Mouse (Mus musculus) heart, postnatal 0 days (tissue): ENCODE measurements around the gene Phf1. TPM values are rescaled to one million over a fixed set of nuclear protein-coding genes. Genes with fewer than 3 reads are reported as not detected.
A peak's percentile ranks its signal among the peaks of the same experiment; 100 is the strongest.

ENCODE experiments used
- ATAC-seq: fragments of 200-750 bp; cut with Nextera tagmentation; 2 replicates; pipeline ENCODE4 v1.8.0; 2017; ENCODE audit warnings: low read depth, moderate number of reproducible peaks, moderate library complexity; ENCODE audit not compliant: insufficient read depth
- DNase-seq: peaks from one replicate; pipeline ENCODE4 v3.0.0-alpha.2; 2016; ENCODE audit warnings: low spot score
- H3K27ac ChIP-seq: fragments of 300-500 bp; sonication (generic); 2 replicates; pipeline ENCODE4 v1.5.1; 2014; ENCODE audit warnings: low read depth, mild to moderate bottlenecking
- H3K27me3 ChIP-seq: fragments of 300-500 bp; sonication (generic); 2 replicates; pipeline ENCODE4 v1.6.1; 2014; ENCODE audit warnings: low read length, mixed read lengths; ENCODE audit not compliant: control insufficient read depth, insufficient read depth
- H3K36me3 ChIP-seq: fragments of 300-500 bp; sonication (generic); replicated peaks from 2 replicates; pipeline ENCODE4 v1.6.1; 2014; ENCODE audit warnings: low read length, mixed read lengths; ENCODE audit not compliant: control insufficient read depth, insufficient read depth
- H3K4me1 ChIP-seq: fragments of 300-500 bp; sonication (generic); 2 replicates; pipeline ENCODE4 v1.6.1; 2014; ENCODE audit warnings: antibody characterized with exemption; ENCODE audit not compliant: control insufficient read depth, insufficient read depth
- H3K4me2 ChIP-seq: fragments of 300-500 bp; sonication (generic); 2 replicates; pipeline ENCODE4 v1.6.1; 2014; ENCODE audit warnings: low read depth, mild to moderate bottlenecking, low read length, moderate library complexity
- H3K4me3 ChIP-seq: fragments of 300-500 bp; sonication (generic); 2 replicates; pipeline ENCODE4 v1.5.1; 2014; ENCODE audit warnings: low read depth, low read length
- H3K9ac ChIP-seq: fragments of 300-500 bp; sonication (generic); replicated peaks from 2 replicates; pipeline ENCODE4 v1.6.1; 2014; ENCODE audit warnings: low read depth, low read length, mixed read lengths
- H3K9me3 ChIP-seq: fragments of 300-500 bp; sonication (generic); replicated peaks from 2 replicates; pipeline ENCODE4 v1.6.1; 2016; ENCODE audit warnings: low read length; ENCODE audit not compliant: control insufficient read depth
- CTCF ChIP-seq: IDR thresholded peaks from 2 replicates; pipeline ENCODE4 v1.5.1; 2016; ENCODE audit warnings: antibody characterized with exemption, control low read depth, low read depth
- EP300 ChIP-seq: IDR thresholded peaks from 2 replicates; pipeline ENCODE4 v1.6.1; 2016; ENCODE audit warnings: antibody characterized with exemption, low read depth
- WGBS: fragments of 180-500 bp; shearing (Covaris S2); extraction: QIAGEN DNeasy Blood & Tissue Kit; methylation state at CpG from one replicate; pipeline ENCODE4 v1.1.7; 2014; 5-methylcytosine and 5-hydroxymethylcytosine counted together
- polyA plus RNA-seq: library from polyadenylated mRNA; unstranded; fragments of >200 nt; fragmentation: Nextera tagmentation; extraction: Ambion mirVana; gene quantifications from 2 replicates; pipeline ENCODE4 v1.2.1, GENCODE M21; 2015
- total RNA-seq: library from RNA; depleted of rRNA; stranded (reverse); fragments of >200 nt; gene quantifications from 2 replicates; pipeline ENCODE4 v1.2.3, GENCODE M21; 2014; ENCODE audit warnings: low replicate concordance

Gene Phf1
- total and polyA plus RNA-seq, 2 experiments from 2014 or later = 6.3 to 16.3 TPM

DNA sequence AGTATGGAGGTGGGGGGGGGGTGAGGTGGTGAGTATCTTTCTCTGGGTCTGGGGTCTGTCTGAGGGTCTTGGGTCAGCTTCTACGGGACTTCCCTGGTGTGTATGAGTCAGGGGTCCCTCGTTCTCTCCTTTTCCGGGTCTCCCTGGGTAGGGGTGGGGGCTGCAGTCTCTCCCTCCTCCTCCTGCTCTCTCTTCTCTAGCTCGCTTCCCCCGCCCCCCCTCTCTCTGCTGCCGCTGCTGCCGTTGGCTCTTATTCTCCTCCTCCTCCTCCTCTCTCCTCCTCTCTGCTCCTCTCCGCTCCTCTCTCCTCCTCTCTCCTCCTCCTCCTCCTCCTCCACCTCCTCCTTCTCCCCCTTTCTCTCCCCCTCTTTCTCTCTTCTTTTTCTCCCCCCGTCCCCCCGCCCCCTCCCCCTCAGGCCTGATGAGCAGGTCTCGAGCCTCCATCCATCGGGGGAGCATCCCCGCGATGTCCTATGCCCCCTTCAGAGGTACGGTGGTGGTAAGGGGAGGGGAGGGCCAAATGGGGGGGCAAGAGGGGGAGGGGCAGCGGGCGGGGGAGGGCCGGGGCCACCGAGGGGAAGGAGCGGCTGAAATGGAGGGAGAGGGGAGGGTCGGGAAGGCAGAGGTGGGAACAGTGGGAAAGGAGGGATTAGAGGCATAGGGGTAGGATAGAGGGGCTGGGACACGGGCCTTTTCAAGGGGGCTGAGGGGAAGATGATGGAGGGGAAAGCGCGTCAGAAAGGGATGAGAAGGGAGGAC, 8.4 kb downstream of the Phf1 start, which contains the start of gene Syngap1:
Gene Syngap1 (plus strand): TSS at position 223 of the 759 bp plus-strand sequence.
- TF ChIP-seq EP300 (no peak), CTCF (no peak)
- H3K4me1 ChIP-seq = peaks cover 12% of the 10 kb centered on the region
- H3K36me3 ChIP-seq = peaks cover 5% of the 10 kb centered on the region
- peak within 1 kb of the TSS; percentile 64 for H3K4me2 ChIP-seq
- H3K4me3 ChIP-seq = peak within 1 kb of the TSS; percentile 82
- DNase-seq (no peak), ATAC-seq (no peak)
- H3K9me3 ChIP-seq = no peaks in the 10 kb centered on the region
- peak within 1 kb of the TSS; percentile 89 for H3K27ac ChIP-seq
- 3% methylated on average over 20 of the region's 24 CpGs for WGBS
- H3K27me3 ChIP-seq = no peaks in the 10 kb centered on the region
- H3K9ac ChIP-seq = peak within 1 kb of the TSS; percentile 57; the same call in 1 of the 2 replicates

DNA sequence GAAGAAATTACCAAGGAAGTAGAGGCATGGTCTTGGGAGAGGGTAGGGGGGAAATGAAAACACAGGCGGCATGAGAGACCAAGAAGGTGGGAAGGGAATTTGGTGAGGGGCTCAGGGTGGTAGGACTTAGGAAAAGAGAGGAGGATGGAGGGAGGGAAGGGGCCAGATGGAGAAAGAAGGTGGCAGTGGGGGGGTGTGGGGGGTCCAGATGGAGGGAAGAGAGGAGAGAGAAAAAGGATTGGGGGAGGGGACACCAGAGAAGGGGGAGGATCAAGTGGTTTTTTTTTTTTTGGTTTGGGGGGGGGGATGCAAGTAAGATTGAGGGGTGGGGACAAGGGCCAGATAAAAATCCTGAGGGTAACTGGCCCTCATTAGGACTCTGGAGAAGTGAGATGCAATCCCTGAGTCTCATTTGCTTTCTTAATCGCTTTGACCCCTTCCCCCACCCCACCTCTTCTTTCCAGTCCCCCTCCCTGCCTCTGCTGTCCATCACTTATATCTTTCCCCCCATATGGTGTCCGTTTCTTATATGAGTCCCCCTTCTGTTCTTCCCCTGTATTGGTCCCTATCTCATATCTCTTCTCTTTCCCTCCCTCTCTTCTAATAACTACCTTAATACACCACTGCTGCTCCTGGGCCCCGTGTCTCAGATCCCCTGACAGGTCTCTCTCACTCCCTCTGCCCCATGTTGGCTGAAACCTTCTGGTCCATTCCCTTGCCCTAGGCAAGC, 9.2 kb downstream of the Phf1 start:
- H3K4me2 ChIP-seq = peak overlapping the region; percentile 64
- DNase-seq = no peak
- no peaks in the 10 kb centered on the region for H3K27me3 ChIP-seq
- TF ChIP-seq EP300 = no peak
- no peak for TF ChIP-seq CTCF
- H3K27ac ChIP-seq = no peak overlapping the region
- no peak for ATAC-seq
- no peaks in the 10 kb centered on the region for H3K9me3 ChIP-seq
- WGBS = 36% methylated on average over 4 of the region's 4 CpGs
- peaks cover 12% of the 10 kb centered on the region for H3K4me1 ChIP-seq
- peak overlapping the region; percentile 44; the same call in 1 of the 2 replicates for H3K9ac ChIP-seq
- H3K4me3 ChIP-seq = peak overlapping the region; percentile 38
- H3K36me3 ChIP-seq = peaks cover 4% of the 10 kb centered on the region

- Histone ChIP-seq H3K4me2 (peak overlapping the region; percentile 69), H3K9ac (peak overlapping the region; percentile 65), H3K4me3 (peak overlapping the region; percentile 39), H3K27ac (peak overlapping the region; percentile 64), H3K9me3 (no peaks in the 10 kb centered on the region), H3K36me3 (no peaks in the 10 kb centered on the region), H3K4me1 (peaks cover 9% of the 10 kb centered on the region), H3K27me3 (no peaks in the 10 kb centered on the region)
- DNase-seq (no peak), ATAC-seq (no peak)
- WGBS = 35% methylated on average over 13 of the region's 13 CpGs
- TF ChIP-seq CTCF = no peak
- TF ChIP-seq EP300 = no peak
Observed at GRCm38 (mm10) chr17:26945824-26946495, 13.1 kb downstream of the Phf1 start.

DNA sequence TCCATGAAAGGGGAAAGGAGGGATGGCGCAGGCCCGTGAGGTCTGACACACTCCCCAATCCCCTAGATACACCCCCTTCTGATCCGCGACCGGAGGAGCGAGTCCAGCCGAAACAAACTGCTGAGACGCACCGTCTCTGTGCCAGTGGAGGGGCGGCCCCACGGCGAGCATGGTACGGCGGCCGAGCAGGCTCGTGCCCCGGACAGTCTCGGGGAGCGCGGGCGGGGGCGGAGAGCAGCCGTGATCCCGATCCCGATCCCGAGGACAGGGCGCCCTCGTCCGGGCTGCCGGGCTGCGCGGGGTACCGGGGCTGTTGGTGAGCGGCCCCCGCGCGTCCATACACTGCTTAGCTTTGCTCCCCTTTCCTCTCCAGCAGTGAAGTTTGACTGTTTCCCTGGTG, 13.7 kb downstream of the Phf1 start:
- H3K4me3 ChIP-seq = peak overlapping the region; percentile 39
- H3K27me3 ChIP-seq = no peaks in the 10 kb centered on the region
- peaks cover 15% of the 10 kb centered on the region for H3K4me1 ChIP-seq
- TF ChIP-seq EP300 (no peak; the same call in 1 of the 2 replicates), CTCF (peak; percentile 28)
- no peaks in the 10 kb centered on the region for H3K9me3 ChIP-seq
- H3K27ac ChIP-seq = peak overlapping the region; percentile 64
- DNase-seq (no peak), ATAC-seq (peak; percentile 62)
- peak overlapping the region; percentile 69 for H3K4me2 ChIP-seq
- peak overlapping the region; percentile 65 for H3K9ac ChIP-seq
- H3K36me3 ChIP-seq = no peaks in the 10 kb centered on the region
- 2% methylated on average over 33 of the region's 37 CpGs for WGBS

DNA sequence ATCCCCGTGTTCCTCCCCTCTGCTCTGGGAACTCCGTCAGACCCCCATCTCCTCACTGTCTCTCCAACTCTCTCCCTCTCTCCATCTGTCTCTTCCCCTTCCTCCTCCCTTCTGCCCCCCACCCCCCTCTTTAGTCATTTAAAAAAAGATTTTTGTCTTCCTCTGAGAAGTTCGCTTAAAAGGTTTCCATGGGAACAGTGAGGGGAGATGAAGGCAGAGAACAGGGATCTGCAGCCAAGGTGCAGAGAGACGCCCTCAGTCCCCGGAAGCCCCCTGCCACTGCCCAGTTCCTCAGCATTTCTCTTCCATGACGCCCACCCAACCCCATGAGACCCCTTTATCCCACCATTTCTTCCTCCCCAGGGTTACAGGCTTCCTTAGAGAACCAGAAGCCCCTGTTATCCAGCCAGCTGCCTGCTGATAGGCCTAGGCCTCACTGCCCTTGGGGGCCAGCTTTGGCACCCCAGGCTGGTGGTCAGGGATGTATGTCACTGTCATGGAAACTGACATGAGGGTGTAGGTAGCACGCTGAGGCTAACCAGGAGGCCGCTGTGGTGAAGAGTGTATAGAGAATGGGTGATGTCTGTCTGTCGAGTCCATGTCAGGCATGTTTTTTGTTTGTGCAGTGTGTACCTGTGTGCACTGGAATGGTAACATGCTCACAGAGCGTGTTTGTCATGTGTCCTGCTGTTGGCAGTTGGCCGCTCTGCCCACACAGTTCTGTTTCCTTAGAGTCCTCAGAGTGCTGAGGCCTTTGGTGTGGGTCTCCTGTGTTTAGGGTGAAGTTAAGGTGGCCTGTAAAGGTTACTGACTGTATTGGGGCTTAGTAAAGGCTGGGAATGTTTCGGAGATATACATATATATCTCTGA, 14.6 kb downstream of the Phf1 start:
- no peaks in the 10 kb centered on the region for H3K27me3 ChIP-seq
- peak overlapping the region; percentile 69; the same call in 1 of the 2 replicates for H3K4me2 ChIP-seq
- no peaks in the 10 kb centered on the region for H3K9me3 ChIP-seq
- H3K36me3 ChIP-seq = no peaks in the 10 kb centered on the region
- DNase-seq = no peak
- H3K4me1 ChIP-seq = peaks cover 24% of the 10 kb centered on the region
- ATAC-seq = no peak
- WGBS = 76% methylated on average over 12 of the region's 12 CpGs
- no peak overlapping the region for H3K27ac ChIP-seq
- peak overlapping the region; percentile 65; the same call in 1 of the 2 replicates for H3K9ac ChIP-seq
- TF ChIP-seq CTCF (no peak), EP300 (no peak)
- H3K4me3 ChIP-seq = no peak overlapping the region
